Mouse (Mus musculus): ENCODE results near the gene Tmem131l.
"Not testable (repeated sequence)": the region's sequence is repeated elsewhere in the genome, so short reads cannot be mapped to it uniquely, and the experiment has no call there.

The Tmem131l gene

DNA sequence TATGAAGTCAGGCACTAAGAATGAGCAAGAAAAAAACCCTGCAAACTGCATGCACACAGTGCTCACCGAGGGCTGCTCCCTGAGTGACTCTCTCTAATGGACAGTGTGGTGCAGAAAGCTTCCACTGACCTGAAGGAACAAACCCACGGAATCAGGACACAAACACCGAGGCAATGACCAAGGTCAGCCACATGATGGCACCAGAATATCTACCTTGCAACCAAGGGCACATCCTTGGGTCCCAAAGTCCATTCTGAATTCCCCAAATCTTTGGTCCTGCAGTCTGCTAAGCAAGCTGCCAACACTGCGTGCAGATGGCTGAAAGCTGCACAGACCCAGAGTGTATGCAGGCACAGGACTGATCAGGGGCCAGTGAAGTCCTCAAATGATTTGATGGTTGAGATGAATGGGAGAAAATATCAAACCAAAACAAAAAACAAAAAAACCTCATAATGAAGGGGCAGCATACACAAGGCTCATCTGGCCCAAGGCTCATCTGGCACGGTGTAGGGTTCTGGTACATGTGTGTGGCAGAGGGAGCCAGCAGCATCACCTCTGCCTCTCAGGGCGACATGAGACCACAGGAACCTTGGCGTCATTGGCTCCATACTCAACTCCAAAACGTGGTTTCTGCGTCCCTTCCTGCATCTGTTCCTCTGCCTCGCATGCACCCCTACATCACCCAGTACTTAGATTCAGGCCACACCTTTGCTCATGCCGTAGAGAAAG, 124.0 kb downstream of the Tmem131l start:
- in situ Hi-C loops (cut with MseI, MboI): no loop called here

DNA sequence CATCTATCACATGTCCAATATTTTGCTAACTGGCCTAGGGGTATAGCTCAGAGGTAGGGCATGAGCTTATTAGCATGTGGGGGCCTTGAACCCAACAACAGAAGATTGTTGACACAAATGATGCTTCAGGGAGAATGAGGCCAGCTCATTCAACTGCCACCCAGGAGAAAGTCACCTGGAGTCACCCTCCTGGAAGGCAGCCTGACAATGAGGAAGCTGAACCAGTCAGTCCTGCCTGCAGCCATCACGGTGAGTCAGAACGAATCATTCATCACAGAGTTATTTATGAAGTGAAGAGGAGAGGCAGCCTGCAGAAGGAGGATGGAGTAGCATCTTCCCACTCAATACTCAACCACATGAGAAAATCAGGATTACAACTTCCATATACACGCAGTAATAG, 124.9 kb downstream of the Tmem131l start:
- in situ Hi-C loops (cut with MseI, MboI): no loop called here

DNA sequence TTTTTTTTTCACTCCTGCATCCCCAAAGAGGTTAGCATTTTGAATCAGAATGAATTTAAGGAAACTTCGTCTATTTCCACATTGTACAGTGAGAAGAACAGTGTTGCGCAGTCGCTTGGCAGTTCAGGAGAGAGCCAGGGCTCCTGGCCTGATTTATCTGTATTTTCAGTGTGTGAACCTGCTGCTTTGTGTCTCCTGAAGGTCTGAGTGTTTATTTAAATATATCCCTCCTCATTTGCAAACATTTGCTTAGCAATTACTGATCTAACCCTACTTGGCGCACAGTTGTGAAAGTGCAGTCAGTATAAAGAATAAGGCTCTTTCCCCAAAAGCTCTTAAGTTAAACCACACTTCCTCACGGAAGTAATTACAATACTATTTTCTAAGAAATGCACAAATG, 129.3 kb downstream of the Tmem131l start:
- in situ Hi-C loops (cut with MseI, MboI): no loop called here

DNA sequence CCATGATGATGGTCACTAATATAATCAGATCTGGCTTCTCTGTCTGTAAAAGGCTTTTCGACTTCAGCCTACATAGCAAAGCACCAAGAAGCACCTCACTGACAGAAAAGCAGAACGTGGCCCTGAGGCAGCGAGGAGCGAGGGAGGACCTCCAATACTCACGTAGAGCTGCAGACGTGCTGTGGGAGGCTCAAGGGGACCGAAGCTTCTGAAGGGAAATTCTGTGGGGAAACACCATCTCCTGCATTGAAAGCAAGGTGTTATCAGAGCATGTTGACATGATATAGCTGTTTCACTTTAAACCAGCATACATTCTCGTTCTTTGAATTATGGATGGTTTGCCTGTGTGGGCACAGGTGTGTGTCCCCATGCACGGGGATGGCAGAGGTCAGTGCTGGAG, 133.8 kb downstream of the Tmem131l start:
- in situ Hi-C loops (cut with MseI, MboI): no loop called here

DNA sequence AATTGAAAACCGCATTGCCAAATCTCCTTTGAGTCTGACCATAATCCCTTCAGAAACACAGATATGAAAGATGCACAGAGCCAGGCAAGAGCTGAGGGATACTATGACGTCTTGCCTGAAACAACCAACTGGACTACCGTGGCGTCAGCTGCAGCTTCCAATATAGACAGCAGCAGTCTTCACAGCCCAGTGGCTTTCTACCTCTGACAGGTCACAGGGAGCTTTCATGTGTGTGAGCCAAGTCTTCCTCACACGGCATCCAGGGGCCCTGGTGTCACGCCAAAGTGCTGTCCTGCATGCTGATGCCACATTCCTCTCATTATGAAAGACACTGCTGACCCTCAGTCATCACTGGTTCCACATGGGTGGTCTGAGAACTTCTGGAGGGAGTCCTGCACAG, 134.8 kb downstream of the Tmem131l start:
- in situ Hi-C loops (cut with MseI, MboI): no loop called here

DNA sequence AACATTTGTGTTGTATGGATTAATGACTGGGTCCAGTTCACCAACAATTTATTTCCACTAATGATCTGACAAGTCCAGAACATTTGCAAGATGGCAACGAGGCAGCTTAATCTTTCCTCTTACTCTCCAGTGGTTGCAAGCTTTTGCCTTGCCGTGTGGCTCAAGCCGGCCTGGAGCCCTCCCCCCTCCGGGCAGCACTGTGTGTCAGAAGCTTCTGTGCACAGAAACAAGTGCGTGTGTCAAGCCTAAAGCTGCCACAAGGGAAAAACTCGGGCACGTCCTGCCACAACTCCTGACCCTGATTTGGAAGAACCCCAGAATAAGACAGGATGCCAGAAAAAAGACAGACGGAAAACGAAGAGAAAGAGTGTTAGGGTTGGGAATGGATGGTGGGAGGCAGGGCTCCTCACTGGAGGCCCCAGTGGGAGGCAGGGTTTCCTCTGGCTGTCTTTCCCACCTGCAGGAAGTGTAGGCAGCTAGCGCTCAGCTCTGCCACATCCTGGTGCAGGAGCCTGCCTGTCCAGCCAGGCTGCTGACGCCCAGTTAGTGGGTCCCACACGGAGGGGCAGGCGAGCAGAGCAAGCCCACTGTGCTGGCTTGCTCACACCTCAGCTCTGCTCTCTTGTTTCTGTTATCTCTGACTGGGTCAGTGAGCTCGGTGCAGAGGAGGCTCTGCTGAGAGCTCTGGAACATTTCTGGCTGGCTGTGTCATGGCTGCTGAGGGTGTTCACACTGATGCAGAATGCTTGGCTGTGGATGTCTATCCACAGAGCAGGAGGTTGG, 135.6 kb downstream of the Tmem131l start:
- in situ Hi-C loops (cut with MseI, MboI): no loop called here

DNA sequence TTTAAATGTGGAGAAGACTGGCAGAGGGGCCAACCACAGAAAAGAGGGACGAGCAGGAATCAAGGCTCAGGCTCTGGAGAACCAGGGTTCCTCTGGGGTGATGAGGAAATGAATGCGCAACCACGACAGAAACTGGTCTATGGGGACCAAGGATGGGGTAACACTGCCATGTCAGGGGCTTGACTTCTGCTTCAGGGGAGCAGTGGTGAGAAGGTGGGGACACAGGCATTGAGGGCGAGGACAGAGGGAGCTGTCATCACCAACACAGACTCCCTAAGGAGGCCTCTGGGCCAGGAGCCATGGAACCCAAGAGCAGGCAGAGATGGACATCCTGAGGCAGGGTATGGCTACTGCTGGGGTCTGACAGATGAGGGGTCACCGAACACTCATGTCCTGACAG, 137.0 kb downstream of the Tmem131l start:
- in situ Hi-C loops (cut with MseI, MboI): no loop called here

DNA sequence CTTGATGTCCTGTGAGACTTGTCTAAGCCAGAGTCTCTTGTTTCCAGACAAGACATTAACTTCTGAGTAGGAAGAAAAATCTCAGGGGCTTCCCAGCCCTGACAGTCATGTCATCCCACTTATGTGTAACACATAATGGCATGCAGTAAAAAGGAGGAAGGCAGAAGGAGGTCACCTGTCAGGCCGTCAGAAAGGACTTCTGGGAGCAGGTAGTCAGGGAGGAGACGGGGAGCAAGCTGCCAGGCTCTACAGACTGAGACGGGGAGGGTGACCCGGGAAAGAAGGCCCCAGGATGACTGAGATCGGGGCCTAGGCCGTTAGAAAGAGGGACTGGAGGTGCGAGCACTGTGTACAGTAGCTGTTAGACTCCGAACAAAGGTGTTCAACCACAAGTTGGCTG, 137.5 kb downstream of the Tmem131l start:
- in situ Hi-C loops (cut with MseI, MboI): no loop called here

DNA sequence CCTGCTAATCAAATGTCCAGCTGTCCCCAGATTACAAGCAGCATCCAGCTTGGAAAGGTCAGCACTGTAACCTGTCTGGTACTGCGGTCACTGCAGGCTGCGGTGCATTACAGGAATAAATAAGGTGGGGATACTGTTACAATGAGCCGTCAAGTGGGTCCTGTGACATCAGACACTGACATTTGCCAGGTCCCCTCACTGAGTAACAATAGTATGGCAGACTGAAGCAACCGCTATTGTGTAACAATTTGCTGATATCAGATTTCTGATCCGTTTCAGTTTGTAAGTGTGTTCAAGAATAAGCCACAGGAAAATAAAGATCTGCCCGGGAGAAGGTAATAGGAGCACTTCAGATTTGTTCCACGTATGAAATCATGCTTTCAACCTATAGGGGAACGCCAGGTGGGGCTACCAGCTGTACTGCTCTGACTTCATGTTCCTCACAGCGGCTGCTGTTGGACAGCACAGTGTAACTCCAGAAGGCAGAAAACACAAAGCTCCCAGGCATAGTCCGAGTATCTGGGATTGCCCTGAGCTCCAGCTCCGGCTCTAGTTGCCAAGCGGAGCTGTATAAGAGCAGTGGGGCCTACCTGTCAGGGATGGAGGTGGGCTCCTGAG, 139.1 kb downstream of the Tmem131l start:
- in situ Hi-C loops (cut with MseI, MboI): no loop called here

DNA sequence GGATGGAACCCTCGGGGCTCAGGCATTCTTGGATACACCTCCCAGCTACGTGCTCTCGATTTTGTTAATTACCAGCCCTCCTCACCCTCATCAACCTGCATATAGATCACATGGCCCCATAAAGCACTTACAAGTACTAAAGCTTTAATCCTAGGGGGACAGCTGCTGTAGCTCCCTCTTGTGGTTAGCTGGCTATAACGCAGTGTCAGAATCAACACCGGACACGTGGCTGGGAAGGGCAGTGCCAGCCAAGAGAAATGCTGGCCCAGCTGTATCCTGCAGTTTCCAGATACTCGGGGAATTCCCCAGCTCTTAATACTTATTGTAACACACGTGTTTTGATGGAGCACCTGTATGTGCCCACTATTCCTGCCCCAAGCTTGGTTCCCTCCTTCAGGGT, 140.4 kb downstream of the Tmem131l start:
- in situ Hi-C loops (cut with MseI, MboI): loop anchor here in 1 of 2 experiments (10.0 kb wide), 1 partner anchor 105 kb away; no protein-coding TSS in a partner anchor

DNA sequence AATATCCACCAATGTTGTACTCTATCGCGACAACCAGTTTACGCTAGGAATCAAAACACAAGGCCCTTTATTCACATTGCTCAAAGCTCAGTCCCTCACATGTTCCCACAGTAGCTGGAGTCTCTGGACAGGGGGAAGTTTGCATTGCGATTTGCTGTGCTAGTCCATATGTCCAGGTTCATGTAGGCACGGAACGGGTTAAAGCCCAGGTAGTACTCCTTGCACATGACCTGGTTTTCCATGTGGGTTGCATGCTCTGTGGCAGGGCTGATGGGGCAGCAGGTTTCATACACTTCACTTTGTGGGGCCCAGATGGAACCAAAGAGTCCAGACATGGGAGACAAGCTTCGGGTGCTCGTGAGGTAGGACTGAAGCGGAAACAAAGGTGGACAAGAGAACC, 141.7 kb downstream of the Tmem131l start:
- in situ Hi-C loops (cut with MseI, MboI): loop anchor here in 1 of 2 experiments (10.0 kb wide), 1 partner anchor 103 kb away; no protein-coding TSS in a partner anchor

DNA sequence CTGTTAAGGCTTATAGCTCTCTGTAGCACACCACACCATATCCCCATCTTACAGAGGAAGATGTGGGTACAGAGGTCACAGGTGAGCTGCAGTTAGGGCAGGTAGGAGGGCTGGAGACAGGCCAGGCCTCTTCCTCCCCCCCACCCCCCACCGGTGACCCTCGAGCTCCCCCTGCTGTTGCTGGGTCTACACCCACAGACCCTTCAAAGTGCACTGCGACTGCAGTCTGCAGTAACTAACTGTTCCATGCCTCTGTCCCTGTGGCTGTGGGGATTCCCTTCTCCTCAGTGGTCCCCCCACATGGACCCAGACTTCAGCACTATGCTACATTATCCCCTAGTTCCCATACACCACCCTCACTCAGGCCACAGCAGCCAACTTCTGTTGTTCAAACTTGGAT, 144.2 kb downstream of the Tmem131l start:
- in situ Hi-C loops (cut with MseI, MboI): loop anchor here in 1 of 2 experiments (10.0 kb wide), 1 partner anchor 101 kb away; no protein-coding TSS in a partner anchor

DNA sequence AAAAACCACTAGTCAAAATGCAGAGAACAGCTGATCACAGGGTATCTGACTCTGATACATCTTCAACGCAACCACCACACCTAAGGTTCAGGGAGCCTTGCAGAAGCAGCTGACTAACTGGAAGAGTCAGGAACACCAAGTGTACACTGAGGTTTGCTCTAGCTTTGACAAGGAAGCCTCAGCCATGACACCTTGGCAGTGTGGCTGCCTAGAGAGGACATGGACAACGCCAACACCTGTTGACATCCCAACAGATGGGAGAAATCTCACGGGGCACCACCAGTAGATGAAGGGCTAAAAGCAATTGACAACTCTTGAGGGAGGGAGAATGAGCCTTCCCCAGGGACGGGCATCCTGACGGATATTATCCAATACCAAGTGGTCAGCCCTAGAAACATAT, 144.9 kb downstream of the Tmem131l start:
- in situ Hi-C loops (cut with MseI, MboI): loop anchor here in 1 of 2 experiments (10.0 kb wide), 1 partner anchor 100 kb away; no protein-coding TSS in a partner anchor

DNA sequence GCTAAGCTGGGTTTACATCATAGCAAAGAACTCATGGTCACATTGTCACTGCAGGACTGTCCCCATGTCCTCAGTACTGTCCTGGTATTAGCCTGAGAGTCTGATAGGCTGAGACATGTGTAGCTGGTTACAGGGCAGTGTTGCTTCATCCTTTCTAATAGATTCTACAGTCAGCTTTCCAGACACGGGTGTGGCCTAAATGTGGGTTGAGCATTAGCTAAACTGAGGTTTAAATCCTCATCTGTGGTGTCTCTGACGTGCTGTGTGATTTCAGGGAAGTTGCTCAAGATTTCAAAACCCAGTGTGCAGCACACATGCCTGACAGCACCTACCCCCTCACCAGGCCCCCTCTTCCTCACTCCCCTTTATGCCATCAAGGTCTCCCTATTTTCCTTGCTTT, 154.8 kb downstream of the Tmem131l start:
- in situ Hi-C loops (cut with MseI, MboI): no loop called here

DNA sequence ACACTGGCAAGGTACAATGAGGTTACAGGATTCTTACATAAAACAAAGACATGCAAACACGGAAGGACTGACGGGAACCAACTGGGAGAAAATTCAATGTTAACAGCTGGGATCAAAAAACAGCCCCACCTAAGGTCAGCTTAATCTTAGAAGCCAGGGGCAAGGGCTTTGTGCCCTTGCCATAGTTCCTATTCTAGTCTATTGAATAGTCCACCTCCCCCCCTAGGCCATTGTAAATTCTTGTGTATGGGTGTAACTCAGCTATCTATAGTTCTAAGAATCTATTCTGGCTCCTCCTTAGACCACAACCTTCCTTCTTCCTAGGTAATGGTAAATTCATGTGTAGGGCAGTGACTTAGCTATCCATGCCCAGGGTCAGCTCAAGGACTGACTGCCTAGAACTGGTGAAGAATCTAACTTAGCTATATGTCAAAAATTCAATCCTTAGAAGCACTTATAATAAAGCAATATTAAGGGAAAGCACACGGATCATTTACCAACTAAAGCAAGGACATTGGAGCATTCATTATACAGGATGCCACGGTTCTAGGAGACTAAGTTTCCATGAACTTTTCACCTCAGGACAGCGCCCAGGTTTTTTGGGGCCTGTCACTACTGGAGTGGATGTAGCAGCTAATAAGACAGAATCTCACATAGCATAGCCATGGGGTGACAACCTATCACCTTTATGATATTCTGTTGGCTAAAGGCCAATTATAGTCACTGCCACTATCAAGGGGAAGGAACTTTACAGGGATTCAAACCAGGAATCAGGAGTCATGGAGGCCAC, 160.5 kb downstream of the Tmem131l start:
- in situ Hi-C loops (cut with MseI, MboI): not testable (repeated sequence)

DNA sequence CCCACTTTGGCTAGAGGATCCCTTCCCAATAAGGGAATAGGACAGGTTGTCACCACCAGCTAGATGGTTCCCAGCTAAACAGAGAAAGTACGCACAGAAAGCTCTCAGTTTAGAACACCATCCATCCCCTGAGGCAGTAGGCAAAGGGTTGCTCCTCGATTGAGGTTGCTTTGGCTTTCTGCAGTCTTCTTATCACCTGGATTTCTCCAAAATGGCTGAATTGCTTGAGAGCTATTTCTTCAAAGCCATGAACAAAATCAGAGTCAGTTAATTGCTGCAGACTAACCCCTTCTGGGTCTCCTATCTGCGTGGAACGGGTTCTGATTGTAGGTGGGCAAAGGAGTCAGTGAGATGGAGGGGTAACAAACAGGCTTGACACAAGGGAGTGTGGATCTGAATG, 161.2 kb downstream of the Tmem131l start:
- in situ Hi-C loops (cut with MseI, MboI): no loop called here

DNA sequence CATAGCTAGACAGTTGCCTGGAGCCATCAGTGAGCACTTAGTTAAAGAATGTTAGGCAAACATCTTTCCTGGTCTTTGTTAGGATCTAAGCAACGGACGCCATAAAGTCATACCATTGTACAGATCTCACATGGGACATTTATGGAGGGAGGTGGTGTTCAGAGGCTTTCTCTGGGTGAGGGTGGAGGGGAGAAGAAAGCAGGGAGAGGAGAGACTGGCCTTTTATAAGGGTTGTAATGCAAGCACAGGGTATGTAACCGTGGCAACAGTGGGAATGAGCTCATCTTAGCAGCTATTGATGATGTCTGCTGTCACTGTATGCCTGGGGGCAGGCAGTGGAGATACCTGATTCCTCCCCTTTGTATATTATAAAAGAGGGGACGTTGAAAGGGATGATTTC, 163.7 kb downstream of the Tmem131l start:
- in situ Hi-C loops (cut with MseI, MboI): no loop called here

DNA sequence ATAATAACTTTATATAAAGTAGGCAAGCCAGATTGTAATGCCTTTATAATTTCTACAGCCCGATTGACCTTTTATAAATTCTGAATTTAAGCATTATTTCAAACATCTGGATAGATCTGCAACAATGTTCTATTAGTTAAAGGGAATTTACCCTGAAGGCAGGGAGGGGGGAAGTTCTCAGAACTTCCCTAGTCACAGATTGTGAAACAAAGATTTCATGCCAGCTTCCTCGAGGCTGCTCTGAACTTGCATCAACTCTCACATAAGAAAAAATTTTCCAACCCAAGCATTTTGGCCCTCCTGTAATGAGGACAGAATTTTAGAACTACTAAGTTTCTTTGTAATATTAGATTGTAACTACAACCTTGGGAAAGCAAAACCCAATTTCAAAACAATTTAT, 164.9 kb downstream of the Tmem131l start:
- in situ Hi-C loops (cut with MseI, MboI): not testable (repeated sequence)

DNA sequence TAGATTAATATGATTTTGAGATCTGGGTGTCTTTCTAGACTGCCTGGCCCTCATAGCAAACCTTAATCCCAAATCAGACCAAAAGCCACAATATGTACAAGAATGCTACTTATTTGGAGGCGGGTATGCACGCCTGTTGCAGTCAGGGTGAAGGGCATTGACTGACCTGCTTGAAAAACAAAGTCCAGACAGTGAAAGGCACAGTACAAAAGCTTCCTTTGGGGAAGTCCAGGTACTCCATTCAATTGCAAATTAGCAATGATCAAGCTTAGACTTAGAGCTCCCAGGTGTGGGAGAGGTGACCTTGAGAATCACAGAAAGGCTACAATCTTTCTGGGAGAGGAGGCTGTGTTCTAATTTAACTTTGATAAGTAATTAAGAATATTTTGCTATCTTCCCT, 167.1 kb downstream of the Tmem131l start:
- in situ Hi-C loops (cut with MseI, MboI): not testable (repeated sequence)

DNA sequence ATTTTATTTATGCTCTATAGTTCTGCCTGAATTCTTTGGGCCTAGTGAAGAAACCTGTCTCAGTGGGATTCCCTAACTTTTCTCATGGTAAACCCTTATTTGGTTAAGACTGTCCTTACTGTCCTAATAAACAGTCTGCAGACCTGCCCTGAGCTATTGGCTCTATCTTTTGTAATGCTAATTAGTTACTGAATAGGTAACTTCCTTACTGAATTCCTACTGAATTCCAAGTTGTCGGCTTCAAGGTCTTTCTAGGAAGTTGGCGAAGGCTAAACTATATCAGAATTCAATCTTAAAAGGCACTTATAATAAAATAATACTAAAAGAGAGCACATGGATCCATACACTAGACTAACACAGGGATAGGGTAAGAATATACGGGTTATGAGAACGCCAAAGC, 168.0 kb downstream of the Tmem131l start:
- in situ Hi-C loops (cut with MseI, MboI): not testable (repeated sequence)

DNA sequence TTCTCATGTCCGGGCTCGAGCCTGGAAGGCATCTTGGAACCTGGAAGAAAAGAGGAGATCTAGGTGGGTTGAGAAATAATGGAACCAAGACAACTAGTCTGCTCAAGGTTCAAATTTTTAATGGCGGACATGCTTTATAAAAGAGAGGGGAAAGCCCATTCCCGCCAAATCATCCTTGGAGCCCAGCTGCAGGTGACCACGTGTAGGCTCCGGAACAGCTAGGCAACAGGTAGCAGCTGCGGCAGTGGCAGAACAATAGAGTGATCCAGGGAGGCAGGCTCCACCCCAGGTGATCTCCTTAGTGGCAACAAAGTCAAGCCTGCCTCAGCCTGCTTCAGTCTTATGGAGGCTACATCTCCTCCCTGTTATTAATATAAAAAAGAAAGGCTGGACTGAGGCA, 168.4 kb downstream of the Tmem131l start:
- in situ Hi-C loops (cut with MseI, MboI): not testable (repeated sequence)

DNA sequence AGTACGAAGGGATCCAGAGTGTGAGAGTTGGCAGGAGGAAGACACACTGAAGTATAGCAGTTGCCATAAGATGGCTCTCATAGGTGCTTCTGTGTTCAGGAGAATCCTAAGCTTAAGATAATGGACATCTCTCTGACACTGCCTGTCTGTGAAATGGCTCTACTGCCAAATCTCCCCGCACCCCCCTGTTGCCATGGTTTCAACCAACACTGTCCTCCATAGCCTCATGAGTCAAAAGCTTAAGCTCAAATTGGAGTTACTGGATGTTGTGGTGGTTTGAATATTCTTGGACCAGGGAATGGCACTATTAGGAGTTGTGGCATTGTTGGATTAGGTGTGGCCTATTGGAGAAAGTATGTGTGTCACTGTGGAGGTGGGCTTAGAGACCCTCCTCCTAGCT, 170.2 kb downstream of the Tmem131l start:
- in situ Hi-C loops (cut with MseI, MboI): no loop called here
